Comparison of ENCODE assay signal across 23 mouse cellular contexts in the genomic region with DNA sequence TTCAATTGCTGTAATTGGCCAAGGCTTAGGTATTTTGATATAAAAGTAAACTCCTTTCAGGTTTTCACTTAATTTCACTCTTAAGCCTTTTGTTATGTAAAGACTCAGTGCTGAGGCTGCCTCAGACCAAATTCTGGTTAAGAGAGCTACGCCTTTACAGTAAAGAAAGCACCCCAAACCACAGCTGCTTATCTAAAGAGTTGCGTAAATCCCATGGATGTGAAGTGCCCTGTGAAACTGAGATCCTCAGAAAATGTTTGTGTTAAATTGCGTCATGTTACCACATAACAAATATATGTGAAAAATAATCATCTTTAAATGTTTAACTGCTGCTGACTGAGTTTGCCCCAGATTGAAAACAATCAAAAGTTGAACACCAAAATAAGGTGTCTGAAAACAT.
DNase-seq lines count a peak whose midpoint lies in the region; ATAC-seq and TF ChIP-seq lines count a peak whose summit lies in the region.
"Had no signal": no experiment of that assay in that cellular context is flagged by ENCODE, and none has a peak within 500 bp of the region (broad histone marks: within the 10 kb centered on the region; RNA-seq: fewer than 3 reads in every experiment).

No protein-coding gene starts in this region.

- no peak for ATAC-seq in lung, embryonic 14.5 days (ENCODE audit: insufficient read depth)
- ATAC-seq in lung, postnatal 0 days, result peak; percentile 66
- ATAC-seq: activated CD4-positive, CD25-positive, alpha-beta regulatory T cell, adult 4 months; CD4-positive, CD25-positive, alpha-beta regulatory T cell, adult 4 months; forebrain, embryonic 13.5 days; forebrain, embryonic 16.5 days had no signal

- H3K4me2 ChIP-seq in lung, embryonic 14.5 days, result no peak overlapping the region
- no peak overlapping the region for H3K4me2 ChIP-seq in lung, postnatal 0 days (replicated peaks; ENCODE audit: low read depth, low read length)
- H3K4me2 ChIP-seq: embryonic facial prominence, embryonic 13.5 days; forebrain, embryonic 13.5 days; heart, embryonic 11.5 days; hindbrain, embryonic 12.5 days; hindbrain, embryonic 15.5 days had no signal

- no peaks in the 10 kb centered on the region for H3K36me3 ChIP-seq in lung, embryonic 14.5 days (ENCODE audit: insufficient read depth)
- H3K36me3 ChIP-seq in lung, postnatal 0 days (ENCODE audit: insufficient read depth, low read length), result no peaks in the 10 kb centered on the region
- H3K36me3 ChIP-seq: embryonic facial prominence, embryonic 13.5 days; forebrain, embryonic 10.5 days; hindbrain, embryonic 12.5 days; hindbrain, embryonic 15.5 days had no signal

- H3K4me3 ChIP-seq in lung, embryonic 14.5 days (ENCODE audit: low read depth, low read length), result no peak overlapping the region
- H3K4me3 ChIP-seq in lung, adult 2 months (replicated peaks; ENCODE audit: extremely low read depth, low read depth, low read length), result no peak overlapping the region
- no peak overlapping the region for H3K4me3 ChIP-seq in lung, postnatal 0 days (ENCODE audit: low read depth, low read length)
- H3K4me3 ChIP-seq: embryonic facial prominence, embryonic 13.5 days; forebrain, embryonic 10.5 days; forebrain, embryonic 13.5 days; gastrocnemius, adult 2 months; hindbrain, embryonic 12.5 days; hindbrain, embryonic 15.5 days had no signal

- peak; percentile 29 for DNase-seq in lung, embryonic 14.5 days
- no peak for DNase-seq in lung, adult 2 months
- peak; percentile 58 for DNase-seq in lung, postnatal 0 days (ENCODE audit: low spot score)
- no peak for DNase-seq in lung, postnatal 10 days
- peak; percentile 14 for DNase-seq in lung, postnatal 36 days
- DNase-seq in adrenal gland, adult 18-20 months (ENCODE audit: low spot score in 2 of 2), result no peak
- DNase-seq: adrenal gland, postnatal 14 days; cerebellum, adult 11 months; cerebellum, adult 2 months; cerebellum, adult 9-11 months; cerebellum, postnatal 25 days; gastrocnemius, adult 2 months; gastrocnemius, postnatal 14 days; heart, adult 11 months had no signal

- no peak overlapping the region for H3K9ac ChIP-seq in lung, embryonic 14.5 days
- H3K9ac ChIP-seq in lung, postnatal 0 days (replicated peaks; ENCODE audit: low read depth), result no peak overlapping the region
- H3K9ac ChIP-seq: embryonic facial prominence, embryonic 13.5 days; forebrain, embryonic 13.5 days; hindbrain, embryonic 12.5 days; hindbrain, embryonic 15.5 days had no signal

- no peak for TF ChIP-seq POLR2A in lung, adult 2 months (IDR thresholded peaks at IDR 0.05; ENCODE audit: borderline replicate concordance, extremely low read depth, low read depth, low read length)

- 0 out of 2 replicates have a peak, but pooled peaks have one; percentile 11 for TF ChIP-seq EP300 in lung, postnatal 0 days (IDR thresholded peaks at IDR 0.05)

- no peaks in the 10 kb centered on the region for H3K27me3 ChIP-seq in lung, embryonic 14.5 days (ENCODE audit: insufficient read depth, low read length)
- H3K27me3 ChIP-seq in lung, postnatal 0 days (replicated peaks; ENCODE audit: insufficient read depth, low read length), result no peaks in the 10 kb centered on the region
- H3K27me3 ChIP-seq: embryonic facial prominence, embryonic 13.5 days; forebrain, embryonic 13.5 days; hindbrain, embryonic 12.5 days; hindbrain, embryonic 15.5 days had no signal

- H3K27ac ChIP-seq in lung, embryonic 14.5 days (ENCODE audit: low read depth), result no peak overlapping the region
- H3K27ac ChIP-seq in lung, postnatal 0 days (ENCODE audit: low read length), result no peak overlapping the region
- H3K27ac ChIP-seq: embryonic facial prominence, embryonic 13.5 days; forebrain, embryonic 10.5 days; forebrain, embryonic 13.5 days; gastrocnemius, adult 2 months; hindbrain, embryonic 12.5 days; hindbrain, embryonic 15.5 days had no signal

- whole genome bisulfite sequencing in lung, embryonic 14.5 days, result 43% methylated on average over 3 of the region's 3 CpGs
- WGBS in lung, adult 2 months, result 50% methylated on average over 3 of the region's 3 CpGs
- WGBS in lung, postnatal 0 days, result 31% methylated on average over 3 of the region's 3 CpGs

- TF ChIP-seq CTCF in lung, embryonic 14.5 days (IDR thresholded peaks at IDR 0.05; ENCODE audit: low read depth), result no peak
- no peak for TF ChIP-seq CTCF in lung, adult 2 months (IDR thresholded peaks at IDR 0.05; ENCODE audit: insufficient read depth, low read length)
- TF ChIP-seq CTCF in lung, postnatal 0 days (IDR thresholded peaks at IDR 0.05), result no peak

- no peaks in the 10 kb centered on the region for H3K9me3 ChIP-seq in lung, embryonic 14.5 days (ENCODE audit: low read depth, low read length)
- no peaks in the 10 kb centered on the region for H3K9me3 ChIP-seq in lung, postnatal 0 days (ENCODE audit: low read length)
- H3K9me3 ChIP-seq: embryonic facial prominence, embryonic 13.5 days; forebrain, embryonic 10.5 days; forebrain, embryonic 13.5 days; hindbrain, embryonic 12.5 days; hindbrain, embryonic 15.5 days had no signal

- no peaks in the 10 kb centered on the region for H3K4me1 ChIP-seq in lung, embryonic 14.5 days (ENCODE audit: insufficient read depth)
- H3K4me1 ChIP-seq in lung, adult 2 months (ENCODE audit: control insufficient read depth, insufficient read depth, low read length), result no peaks in the 10 kb centered on the region
- no peaks in the 10 kb centered on the region for H3K4me1 ChIP-seq in lung, postnatal 0 days (ENCODE audit: insufficient read depth, low read depth, low read length)
- H3K4me1 ChIP-seq: embryonic facial prominence, embryonic 13.5 days; forebrain, embryonic 10.5 days; forebrain, embryonic 13.5 days; hindbrain, embryonic 12.5 days; hindbrain, embryonic 15.5 days had no signal

Comparison
In these comparisons a context has a peak if more than half of its experiments do, and no peak if none do; other contexts are left out.
1. DNase-seq: peak in lung, embryonic 14.5 days (single experiment), lung, postnatal 0 days (single experiment) and lung, postnatal 36 days (single experiment); none in lung, adult 2 months (single experiment), lung, postnatal 10 days (single experiment) and adrenal gland, adult 18-20 months (0 of 2).